Mouse (Mus musculus): ENCODE data around the gene Prl8a9. TPM values are rescaled to one million over a fixed set of nuclear protein-coding genes. Genes with fewer than 3 reads are reported as not detected.

Prl8a9 gene
- polyA plus RNA-seq (2017; shearing (Covaris generic)): not detected

DNA sequence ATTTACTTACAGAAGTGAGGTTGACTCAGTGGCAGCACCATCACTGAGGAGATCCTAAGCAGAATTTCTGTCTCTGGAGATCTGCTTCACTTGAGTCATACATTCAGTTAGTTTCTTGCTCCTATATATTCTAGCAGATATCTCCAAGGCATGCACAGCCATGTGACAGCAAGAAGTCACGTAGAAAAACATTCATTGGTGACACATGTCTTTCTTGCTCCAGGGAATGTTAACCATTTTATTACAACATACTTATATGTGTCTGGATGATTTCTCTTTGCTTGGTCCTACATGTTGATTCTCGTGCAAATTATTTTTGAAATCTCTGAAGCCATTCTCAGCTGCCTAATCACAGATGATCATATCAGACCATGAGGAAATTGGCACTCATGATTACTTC lies at the start of gene Prl8a9:
Gene Prl8a9 (minus strand): TSS at position 101 of the 400 bp plus-strand sequence.

GRCm38 (mm10) chr13:27610482-27610881 lies 46.1 kb upstream of the Prl8a9 start, which contains the start of gene Prl7b1:
Prl7b1 (minus strand) TSS chr13:27610582.

DNA sequence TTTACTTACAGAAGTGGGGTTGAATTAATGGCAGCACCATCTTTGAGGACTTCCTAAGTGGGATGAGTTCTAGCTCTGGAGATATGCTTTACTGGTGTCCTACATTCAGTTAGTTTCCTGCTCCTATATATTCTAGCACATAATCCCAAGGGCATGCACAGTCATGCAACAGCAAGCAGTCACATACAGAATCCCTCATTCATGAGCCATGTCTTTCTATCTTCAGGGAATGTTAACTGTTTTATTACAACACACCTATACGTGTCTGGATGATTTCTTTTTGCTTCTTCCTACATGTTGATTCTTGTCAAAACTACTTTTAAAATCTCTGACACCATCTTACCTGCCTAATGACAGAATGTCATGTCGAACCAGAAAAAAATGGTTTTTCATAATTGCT lies 17.7 kb upstream of the Prl8a9 start, which contains the start of gene Prl8a1:
Gene Prl8a1 (minus strand): TSS at position 101 of the 400 bp plus-strand sequence.

DNA sequence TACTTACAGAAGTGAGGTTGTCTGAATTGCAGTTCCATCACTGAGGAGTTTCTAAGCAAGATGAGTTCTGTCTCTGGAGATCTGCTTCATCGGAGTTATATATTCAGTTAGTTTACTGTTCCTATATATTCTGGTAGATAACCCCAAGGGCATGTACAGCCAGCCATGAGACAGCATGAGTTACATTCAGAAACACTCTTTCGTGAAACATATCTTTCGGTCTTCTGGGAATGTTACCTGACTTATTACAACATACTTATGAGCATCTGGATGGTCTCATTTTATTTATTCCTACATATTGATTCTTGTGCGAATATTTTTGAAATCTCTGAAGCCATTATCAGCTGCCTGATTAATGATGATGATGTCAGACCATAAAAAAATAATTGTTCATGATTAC lies 51.3 kb downstream of the Prl8a9 start, which contains the start of gene Prl8a8:
Gene Prl8a8 (minus strand): TSS at position 101 of the 400 bp plus-strand sequence.

Other genes with a start within 250 kb of the Prl8a9 start
- not detected for gene Prl8a2, start 218.9 kb downstream of the Prl8a9 start, polyA plus RNA-seq (2017; shearing (Covaris generic))
- gene Prl2b1, start 173.8 kb downstream of the Prl8a9 start, polyA plus RNA-seq (2017; shearing (Covaris generic)): not detected
- not detected for gene Prl8a6, start 125.9 kb downstream of the Prl8a9 start, polyA plus RNA-seq (2017; shearing (Covaris generic))
- gene Prl8a8, start 51.4 kb downstream of the Prl8a9 start, polyA plus RNA-seq (2017; shearing (Covaris generic)): not detected
- gene Prl8a1, start 17.6 kb upstream of the Prl8a9 start, polyA plus RNA-seq (2017; shearing (Covaris generic)): not detected
- gene Prl7b1, start 46.0 kb upstream of the Prl8a9 start, polyA plus RNA-seq (2017; shearing (Covaris generic)): not detected
- gene Prl7a1, start 77.9 kb upstream of the Prl8a9 start, polyA plus RNA-seq (2017; shearing (Covaris generic)): not detected
- gene Prl7a2, start 103.4 kb upstream of the Prl8a9 start, polyA plus RNA-seq (2017; shearing (Covaris generic)): not detected
- gene Prl7d1, start 152.1 kb upstream of the Prl8a9 start, polyA plus RNA-seq (2017; shearing (Covaris generic)): not detected
- gene Prl7c1, start 216.2 kb upstream of the Prl8a9 start, polyA plus RNA-seq (2017; shearing (Covaris generic)): not detected
- not detected for gene Prl2a1, start 237.0 kb upstream of the Prl8a9 start, polyA plus RNA-seq (2017; shearing (Covaris generic))